Mouse (Mus musculus): ENCODE results near the gene Arhgef12. TPM values are rescaled to one million over a fixed set of nuclear protein-coding genes. Genes with fewer than 3 reads are reported as not detected.

Arhgef12 gene
- polyA plus RNA-seq, 1 experiment = 56.6 TPM

DNA sequence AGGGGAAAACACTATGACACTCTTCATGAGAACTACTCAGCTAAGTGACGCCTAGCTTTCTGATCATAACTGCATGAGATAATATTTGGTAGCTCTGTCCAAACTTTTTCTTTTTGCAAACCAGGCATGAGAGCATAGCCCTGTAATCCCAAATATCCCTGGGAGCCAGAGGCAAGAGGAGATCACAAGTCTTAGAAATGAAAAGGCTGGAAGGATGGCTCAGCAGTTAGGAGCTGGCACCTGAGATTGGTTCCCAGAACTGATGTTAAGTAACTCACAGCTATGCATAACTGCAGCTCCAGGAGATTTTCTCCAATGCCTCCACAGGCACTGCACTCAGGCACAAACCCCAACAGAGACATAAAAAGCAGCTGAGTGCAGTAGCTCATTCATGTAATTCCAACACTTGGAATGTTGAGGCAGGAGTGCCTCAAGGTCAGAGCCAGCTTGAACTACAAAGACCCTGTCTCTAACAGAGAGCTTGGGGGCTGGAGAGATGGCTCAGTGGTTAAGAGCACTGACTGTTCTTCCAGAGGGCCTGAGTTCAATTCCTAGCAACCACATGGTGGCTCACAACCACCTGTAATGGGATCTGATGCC is 21.3 kb downstream of the Arhgef12 start:
- TF ChIP-seq CTCF (IDR thresholded peaks at IDR 0.05; ENCODE audit: borderline replicate concordance, insufficient read depth, low read length) = no peak
- TF ChIP-seq POLR2A (IDR thresholded peaks at IDR 0.05; ENCODE audit: low read depth, low read length) = no peak
- H3K4me3 ChIP-seq (ENCODE audit: insufficient read depth, low read length) = no peak overlapping the region
- H3K27ac ChIP-seq (ENCODE audit: insufficient read depth, low read length) = peak overlapping the region; percentile 82
- H3K4me1 ChIP-seq (ENCODE audit: control insufficient read depth, insufficient read depth, low read length) = peaks cover 10% of the 10 kb centered on the region

DNA sequence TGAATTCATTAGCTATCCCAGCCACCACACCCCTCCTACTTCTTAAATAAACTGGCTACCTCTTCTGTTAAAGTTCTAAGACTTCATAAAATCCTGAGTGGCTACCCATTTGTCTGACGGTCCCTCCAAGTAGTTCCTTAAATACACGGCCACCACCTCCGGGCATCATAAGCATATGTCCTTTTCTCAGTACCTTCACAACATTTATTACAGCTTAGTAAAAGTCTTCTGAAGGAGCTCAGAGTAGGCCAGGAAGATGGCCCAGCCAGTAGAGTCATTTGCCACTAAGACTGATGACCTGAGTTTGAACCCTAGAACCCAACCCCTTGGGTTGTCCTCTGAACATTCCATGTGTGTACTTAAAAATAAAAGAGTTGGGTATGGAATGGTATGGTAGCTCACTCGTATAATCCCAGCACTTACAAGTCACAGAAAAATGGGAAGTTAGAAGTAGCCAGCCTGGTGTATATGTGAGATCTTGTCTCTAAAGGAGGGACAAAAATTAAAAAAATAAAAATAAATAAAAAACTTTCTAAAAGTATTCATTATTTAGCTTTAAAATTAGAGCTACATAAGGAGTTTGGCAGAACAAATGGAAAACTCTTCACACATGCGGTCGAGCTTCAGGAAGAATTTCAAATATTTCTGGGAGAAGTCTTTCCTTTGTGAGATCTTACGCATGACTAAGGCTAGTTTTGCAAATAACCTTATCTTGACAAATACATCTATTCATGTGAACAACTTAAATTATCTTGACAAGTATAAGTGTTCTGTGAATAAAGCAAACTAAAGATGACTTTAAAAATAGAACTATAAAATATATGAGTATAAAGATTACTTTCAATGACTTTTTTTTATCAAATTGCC is 22.3 kb downstream of the Arhgef12 start:
- H3K27ac ChIP-seq (ENCODE audit: insufficient read depth, low read length) = peak overlapping the region; percentile 82
- H3K4me1 ChIP-seq (ENCODE audit: control insufficient read depth, insufficient read depth, low read length) = peaks cover 10% of the 10 kb centered on the region
- TF ChIP-seq POLR2A (IDR thresholded peaks at IDR 0.05; ENCODE audit: low read depth, low read length) = no peak
- TF ChIP-seq CTCF (IDR thresholded peaks at IDR 0.05; ENCODE audit: borderline replicate concordance, insufficient read depth, low read length) = no peak
- H3K4me3 ChIP-seq (ENCODE audit: insufficient read depth, low read length) = no peak overlapping the region

DNA sequence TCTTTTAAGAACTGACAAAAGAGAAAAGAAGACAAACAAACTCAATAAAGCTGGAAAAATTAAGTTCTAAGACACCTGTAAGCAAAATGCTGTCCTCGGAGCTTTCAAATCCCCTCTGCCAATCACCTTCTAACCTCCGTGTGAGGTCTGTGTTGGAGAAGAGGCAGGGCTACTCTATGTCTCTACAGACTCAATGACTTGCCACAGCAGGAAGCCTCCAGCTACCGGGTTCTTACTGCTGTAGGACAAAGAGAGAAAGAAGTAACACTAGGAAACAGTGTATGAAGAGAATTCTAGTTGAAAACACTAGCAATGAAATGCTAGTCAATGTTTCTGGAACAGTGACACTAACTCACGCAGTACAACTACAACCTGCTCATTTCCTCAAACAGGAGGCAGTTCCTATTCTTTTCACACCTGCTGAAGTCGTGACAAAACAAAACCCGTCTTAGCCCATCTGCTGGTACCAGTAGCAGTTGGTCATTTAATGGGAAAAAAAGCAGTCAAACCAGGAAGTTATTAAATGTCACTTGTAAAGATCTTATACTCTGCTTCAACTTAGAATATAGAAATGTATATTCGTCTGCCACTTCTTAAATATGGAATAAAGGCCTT is 23.5 kb downstream of the Arhgef12 start:
- Histone ChIP-seq H3K4me1 (ENCODE audit: control insufficient read depth, insufficient read depth, low read length) (peaks cover 10% of the 10 kb centered on the region), H3K27ac (ENCODE audit: insufficient read depth, low read length) (no peak overlapping the region), H3K4me3 (ENCODE audit: insufficient read depth, low read length) (no peak overlapping the region)
- TF ChIP-seq POLR2A (IDR thresholded peaks at IDR 0.05; ENCODE audit: low read depth, low read length) (no peak), CTCF (IDR thresholded peaks at IDR 0.05; ENCODE audit: borderline replicate concordance, insufficient read depth, low read length) (no peak)

DNA sequence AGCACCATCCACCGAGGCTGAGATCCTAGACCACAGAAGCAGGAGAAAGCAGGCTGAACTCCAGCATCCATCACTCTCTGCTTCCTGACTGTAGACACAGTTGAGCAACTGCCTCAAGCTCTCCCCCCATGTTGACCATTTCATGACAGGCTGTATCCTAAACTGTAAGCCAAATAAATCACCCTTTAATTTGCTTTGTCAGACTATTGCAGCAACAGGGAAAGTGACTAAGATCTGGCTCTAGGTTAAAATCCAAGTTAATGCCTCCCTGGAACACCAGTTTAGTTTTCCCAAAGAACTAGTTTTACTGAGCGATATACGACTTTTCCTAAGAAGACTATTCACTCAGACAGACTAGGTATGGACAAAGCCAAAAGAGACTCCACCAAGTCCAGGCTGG is 28.3 kb downstream of the Arhgef12 start:
- no peak overlapping the region for H3K27ac ChIP-seq (ENCODE audit: insufficient read depth, low read length)
- 0 out of 2 replicates have a peak, but pooled peaks cover 2% of the 10 kb centered on the region for H3K4me1 ChIP-seq (ENCODE audit: control insufficient read depth, insufficient read depth, low read length)
- H3K4me3 ChIP-seq (ENCODE audit: insufficient read depth, low read length) = no peak overlapping the region
- no peak for TF ChIP-seq CTCF (IDR thresholded peaks at IDR 0.05; ENCODE audit: borderline replicate concordance, insufficient read depth, low read length)
- TF ChIP-seq POLR2A (IDR thresholded peaks at IDR 0.05; ENCODE audit: low read depth, low read length) = no peak

DNA sequence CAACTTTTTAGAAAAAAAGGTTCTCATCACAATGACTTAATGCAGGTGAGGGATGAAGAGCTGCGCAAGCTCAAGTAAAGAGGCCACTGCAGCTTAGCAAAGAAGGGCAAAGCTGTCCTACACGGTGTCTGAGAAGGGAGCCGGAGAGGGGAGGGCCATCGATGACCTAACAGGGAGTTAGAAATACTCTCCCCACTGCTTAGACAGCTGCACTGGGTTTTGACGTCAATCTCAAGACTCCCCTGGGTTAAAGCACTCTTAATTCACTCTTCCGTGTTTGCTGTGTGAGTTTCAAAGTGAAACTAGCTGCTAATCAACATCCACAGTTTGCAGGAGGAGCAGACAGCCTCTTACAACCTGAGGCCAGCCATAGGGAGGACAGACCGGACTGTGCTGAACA is 30.9 kb downstream of the Arhgef12 start:
- H3K4me3 ChIP-seq (ENCODE audit: insufficient read depth, low read length) = no peak overlapping the region
- TF ChIP-seq CTCF (IDR thresholded peaks at IDR 0.05; ENCODE audit: borderline replicate concordance, insufficient read depth, low read length) = no peak
- TF ChIP-seq POLR2A (IDR thresholded peaks at IDR 0.05; ENCODE audit: low read depth, low read length) = no peak
- no peak overlapping the region for H3K27ac ChIP-seq (ENCODE audit: insufficient read depth, low read length)
- H3K4me1 ChIP-seq (ENCODE audit: control insufficient read depth, insufficient read depth, low read length) = peaks cover 4% of the 10 kb centered on the region; the same call in 1 of the 2 replicates

DNA sequence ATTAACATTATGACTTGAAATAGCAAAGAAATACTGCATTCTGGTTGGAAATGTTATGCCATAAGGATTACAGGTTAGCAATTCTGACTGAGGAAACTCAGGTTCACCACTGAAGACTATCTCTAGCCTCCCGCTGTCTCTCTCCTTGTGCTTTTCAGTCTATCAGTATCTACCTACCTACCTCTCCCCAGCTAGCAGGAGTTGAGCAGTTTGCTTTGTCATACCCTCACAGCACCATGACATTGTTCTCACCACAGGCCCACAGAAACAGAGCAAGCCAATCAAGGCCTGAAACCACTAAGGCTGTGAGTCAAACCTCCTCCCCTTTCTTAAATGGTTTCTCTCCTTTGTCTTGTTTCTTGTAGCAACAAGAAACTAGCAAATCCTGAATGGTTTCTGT is 32.4 kb downstream of the Arhgef12 start:
- TF ChIP-seq POLR2A (IDR thresholded peaks at IDR 0.05; ENCODE audit: low read depth, low read length) = no peak
- TF ChIP-seq CTCF (IDR thresholded peaks at IDR 0.05; ENCODE audit: borderline replicate concordance, insufficient read depth, low read length) = no peak
- Histone ChIP-seq H3K4me1 (ENCODE audit: control insufficient read depth, insufficient read depth, low read length) (peaks cover 5% of the 10 kb centered on the region; the same call in 1 of the 2 replicates), H3K4me3 (ENCODE audit: insufficient read depth, low read length) (no peak overlapping the region)

DNA sequence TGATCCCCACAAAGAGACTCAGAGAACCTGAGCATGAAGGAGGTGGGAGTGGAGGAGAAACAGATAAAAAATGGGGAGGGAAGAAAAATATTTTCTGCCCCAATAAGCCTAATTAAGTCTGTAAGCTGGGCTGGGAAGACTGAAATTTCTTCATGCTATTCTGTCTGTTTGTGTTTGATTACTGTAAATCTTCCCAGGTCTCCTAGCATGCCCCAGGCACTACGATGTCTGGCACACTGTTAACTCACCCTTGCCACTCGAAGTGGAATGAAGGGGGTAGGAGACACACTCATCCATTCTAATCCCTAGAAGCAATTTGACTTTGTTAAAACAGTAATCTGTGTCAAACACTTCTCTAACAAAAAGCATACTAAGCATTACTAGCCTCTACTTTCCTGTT is 35.3 kb downstream of the Arhgef12 start:
- H3K27ac ChIP-seq (ENCODE audit: insufficient read depth, low read length) = no peak overlapping the region
- H3K4me3 ChIP-seq (ENCODE audit: insufficient read depth, low read length) = no peak overlapping the region
- H3K4me1 ChIP-seq (ENCODE audit: control insufficient read depth, insufficient read depth, low read length) = peaks cover 10% of the 10 kb centered on the region
- TF ChIP-seq POLR2A (IDR thresholded peaks at IDR 0.05; ENCODE audit: low read depth, low read length) (no peak), CTCF (IDR thresholded peaks at IDR 0.05; ENCODE audit: borderline replicate concordance, insufficient read depth, low read length) (no peak)

More for the DNA sequence above, 32.4 kb downstream of the Arhgef12 start:
- no peak overlapping the region for H3K27ac ChIP-seq (ENCODE audit: insufficient read depth, low read length)

DNA sequence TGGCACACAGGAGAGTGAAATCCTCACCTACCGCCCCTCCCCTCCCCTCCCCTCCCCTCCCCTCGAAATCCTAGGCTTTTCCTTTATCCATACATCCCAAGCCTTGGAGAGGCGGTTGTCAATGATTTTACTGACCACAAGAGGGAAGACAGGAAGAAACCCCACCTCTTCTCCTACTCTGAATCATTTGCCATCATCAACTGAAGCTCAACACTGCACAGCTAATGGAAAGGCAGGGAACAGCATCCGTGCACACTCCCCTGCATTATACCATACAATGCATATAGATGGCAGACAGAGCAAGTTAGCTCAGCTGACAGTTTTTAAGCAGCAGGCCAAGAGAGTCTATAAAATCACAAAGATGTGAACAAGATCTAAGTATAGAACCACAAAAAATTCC is 35.9 kb downstream of the Arhgef12 start:
- H3K27ac ChIP-seq (ENCODE audit: insufficient read depth, low read length) = no peak overlapping the region
- no peak overlapping the region for H3K4me3 ChIP-seq (ENCODE audit: insufficient read depth, low read length)
- peaks cover 9% of the 10 kb centered on the region for H3K4me1 ChIP-seq (ENCODE audit: control insufficient read depth, insufficient read depth, low read length)
- TF ChIP-seq CTCF (IDR thresholded peaks at IDR 0.05; ENCODE audit: borderline replicate concordance, insufficient read depth, low read length) = no peak
- no peak for TF ChIP-seq POLR2A (IDR thresholded peaks at IDR 0.05; ENCODE audit: low read depth, low read length)

DNA sequence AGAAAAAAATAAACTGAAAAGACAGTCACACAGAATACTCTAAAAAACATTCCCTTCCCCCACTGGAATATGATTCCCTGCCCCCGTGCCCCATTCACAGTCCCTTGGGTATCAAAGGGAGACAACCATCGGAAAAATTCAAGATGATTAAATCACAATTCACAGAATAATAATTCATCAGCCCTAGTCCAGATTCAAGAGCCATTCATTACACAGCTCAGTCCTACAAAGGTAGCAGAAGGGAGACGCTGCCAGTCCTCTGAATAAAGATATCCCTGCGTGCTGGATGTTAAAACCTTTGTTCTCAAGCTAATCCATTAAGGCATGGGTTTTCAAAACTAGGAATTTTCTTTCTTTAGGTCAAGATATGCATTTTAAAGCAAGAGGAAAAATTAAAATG is 36.5 kb downstream of the Arhgef12 start:
- no peak for TF ChIP-seq CTCF (IDR thresholded peaks at IDR 0.05; ENCODE audit: borderline replicate concordance, insufficient read depth, low read length)
- no peak for TF ChIP-seq POLR2A (IDR thresholded peaks at IDR 0.05; ENCODE audit: low read depth, low read length)
- H3K4me3 ChIP-seq (ENCODE audit: insufficient read depth, low read length) = no peak overlapping the region
- H3K4me1 ChIP-seq (ENCODE audit: control insufficient read depth, insufficient read depth, low read length) = peaks cover 7% of the 10 kb centered on the region
- H3K27ac ChIP-seq (ENCODE audit: insufficient read depth, low read length) = no peak overlapping the region
